Mouse (Mus musculus) stomach, embryonic 16.5 days (tissue): ENCODE data around the gene Slc5a10. TPM values are rescaled to one million over a fixed set of nuclear protein-coding genes. Genes with fewer than 3 reads are reported as not detected.
"Not testable (repeated sequence)": the region's sequence is repeated elsewhere in the genome, so short reads cannot be mapped to it uniquely, and the experiment has no call there.

Experiments
- ATAC-seq: fragments of 200-750 bp; cut with Nextera tagmentation; 2 replicates; pipeline ENCODE4 v1.8.0; 2017; ENCODE audit warnings: moderate number of reproducible peaks, moderate TSS enrichment; ENCODE audit not compliant: insufficient read depth, low FRiP score
- H3K27ac ChIP-seq: fragments of 300-500 bp; sonication (generic); 2 replicates; pipeline ENCODE4 v1.5.1; 2014; ENCODE audit warnings: low read length
- H3K27me3 ChIP-seq: fragments of 300-500 bp; sonication (generic); 2 replicates; pipeline ENCODE4 v1.6.1; 2014; ENCODE audit warnings: low read length, control low read depth, mixed read lengths; ENCODE audit not compliant: control insufficient read depth, insufficient read depth
- H3K36me3 ChIP-seq: fragments of 300-500 bp; sonication (generic); 2 replicates; pipeline ENCODE4 v1.6.1; 2014; ENCODE audit warnings: low read length; ENCODE audit not compliant: control insufficient read depth, insufficient read depth
- H3K4me1 ChIP-seq: fragments of 300-500 bp; sonication (generic); 2 replicates; pipeline ENCODE4 v1.6.1; 2014; ENCODE audit warnings: low read length, control low read depth, mixed read lengths; ENCODE audit not compliant: control insufficient read depth, insufficient read depth
- H3K4me2 ChIP-seq: fragments of 300-500 bp; sonication (generic); 2 replicates; pipeline ENCODE4 v1.6.1; 2014; ENCODE audit warnings: low read depth, low read length, mixed read lengths
- H3K4me3 ChIP-seq: fragments of 300-500 bp; sonication (generic); replicated peaks from 2 replicates; pipeline ENCODE4 v1.5.1; 2014; ENCODE audit warnings: mild to moderate bottlenecking, low read length
- H3K9ac ChIP-seq: fragments of 300-500 bp; sonication (generic); 2 replicates; pipeline ENCODE4 v1.6.1; 2014; ENCODE audit warnings: low read length
- H3K9me3 ChIP-seq: fragments of 300-500 bp; sonication (generic); replicated peaks from 2 replicates; pipeline ENCODE4 v1.6.1; 2016; ENCODE audit warnings: low read length, control low read depth; ENCODE audit not compliant: control insufficient read depth
- WGBS: fragments of 180-500 bp; shearing (Covaris S2); extraction: QIAGEN DNeasy Blood & Tissue Kit; methylation state at CpG from one replicate; pipeline ENCODE4 v1.1.7; 2014; 5-methylcytosine and 5-hydroxymethylcytosine counted together
- polyA plus RNA-seq: library from polyadenylated mRNA; unstranded; fragments of >200 nt; fragmentation: Nextera tagmentation; extraction: Ambion mirVana; gene quantifications from 2 replicates; pipeline ENCODE4 v1.2.1, GENCODE M21; 2015

The Slc5a10 gene
- polyA plus RNA-seq, 1 experiment from 2014 or later = not detected

DNA sequence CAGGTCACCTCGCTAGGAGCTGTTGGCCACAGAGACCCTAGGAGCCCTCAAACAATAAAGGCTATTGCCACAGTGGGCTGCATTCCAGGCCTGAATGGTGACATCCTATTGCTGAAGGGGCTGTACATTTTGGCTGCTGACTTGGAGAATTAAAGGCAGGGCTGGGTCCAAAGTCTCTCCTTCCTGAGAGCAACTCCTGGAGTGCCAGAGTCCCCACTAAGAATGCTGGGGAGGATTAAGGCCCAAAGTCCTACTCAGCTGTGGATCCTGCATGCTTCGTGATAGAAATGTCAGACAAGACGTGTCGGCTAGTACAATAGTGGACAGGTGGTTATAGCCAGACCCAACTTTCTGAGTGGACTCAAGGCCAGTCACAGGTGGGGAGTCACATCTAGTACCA lies 84.3 kb downstream of the Slc5a10 start:
- WGBS = 88% methylated on average over 3 of the region's 4 CpGs
- ATAC-seq, H3K9ac ChIP-seq, H3K4me3 ChIP-seq, H3K27ac ChIP-seq, H3K9me3 ChIP-seq, H3K4me2 ChIP-seq, H3K4me1 ChIP-seq, H3K36me3 ChIP-seq, H3K27me3 ChIP-seq: not testable (repeated sequence)

GRCm38 (mm10) chr11:61629621-61630020 lies 91.0 kb downstream of the Slc5a10 start:
- H3K27me3 ChIP-seq = no peaks in the 10 kb centered on the region
- WGBS = 59% methylated on average over 3 of the region's 3 CpGs
- no peak for ATAC-seq

DNA sequence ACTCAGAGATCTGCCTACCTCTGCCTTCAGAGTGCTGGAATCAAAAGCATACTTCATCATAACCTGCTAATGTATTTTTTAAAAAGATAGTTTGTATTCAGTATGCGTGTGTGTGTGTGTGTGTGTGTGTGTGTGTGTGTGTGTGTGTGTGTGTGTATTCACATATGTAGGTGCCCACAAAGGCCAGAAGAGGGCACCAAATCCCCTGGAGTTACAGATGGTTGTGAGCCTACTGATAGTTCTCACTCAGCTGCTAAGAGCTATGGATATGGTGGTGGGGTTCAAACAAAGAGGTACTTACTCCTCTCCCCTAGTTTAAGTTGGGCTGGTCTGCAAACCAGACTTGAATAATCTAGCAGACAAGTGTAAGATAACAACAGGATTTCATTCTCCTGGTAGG lies 94.1 kb downstream of the Slc5a10 start:
- Histone ChIP-seq H3K4me3 (no peak overlapping the region), H3K27ac (no peak overlapping the region), H3K9me3 (0 out of 2 replicates have a peak, but pooled peaks cover 6% of the 10 kb centered on the region), H3K27me3 (no peaks in the 10 kb centered on the region), H3K36me3 (no peaks in the 10 kb centered on the region), H3K4me2 (no peak overlapping the region), H3K9ac (no peak overlapping the region), H3K4me1 (no peaks in the 10 kb centered on the region)
- 84% methylated on average over 1 of the region's 1 CpGs for whole genome bisulfite sequencing
- no peak for ATAC-seq

More at GRCm38 (mm10) chr11:61629621-61630020, 91.0 kb downstream of the Slc5a10 start:
- Histone ChIP-seq H3K4me1 (no peaks in the 10 kb centered on the region), H3K27ac (no peak overlapping the region), H3K36me3 (no peaks in the 10 kb centered on the region), H3K4me2 (no peak overlapping the region), H3K9ac (no peak overlapping the region), H3K4me3 (no peak overlapping the region), H3K9me3 (0 out of 2 replicates have a peak, but pooled peaks cover 6% of the 10 kb centered on the region)

DNA sequence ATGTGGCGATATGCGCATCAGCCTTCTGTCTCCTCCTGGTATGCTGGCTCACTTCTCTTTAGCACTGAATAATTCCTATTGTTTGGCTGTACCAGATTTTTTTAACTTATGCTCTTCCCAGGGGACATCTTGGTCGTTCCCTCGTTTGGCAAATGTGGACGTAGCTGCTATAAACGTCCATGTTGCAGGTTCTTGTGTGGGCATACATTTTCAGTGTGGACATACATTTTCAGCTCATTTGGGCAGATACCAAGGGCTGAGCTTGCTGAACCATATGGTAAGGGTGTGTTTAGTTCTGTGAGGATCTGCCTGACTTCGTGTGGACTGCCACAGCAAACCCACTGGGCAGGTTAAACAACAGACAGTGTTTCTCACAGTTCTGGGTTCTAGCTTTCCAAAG lies 95.5 kb downstream of the Slc5a10 start:
- ATAC-seq = no peak
- no peak overlapping the region for H3K4me3 ChIP-seq
- no peak overlapping the region for H3K4me2 ChIP-seq
- no peaks in the 10 kb centered on the region for H3K27me3 ChIP-seq
- H3K36me3 ChIP-seq = no peaks in the 10 kb centered on the region
- no peaks in the 10 kb centered on the region for H3K4me1 ChIP-seq
- H3K9ac ChIP-seq = no peak overlapping the region
- 0 out of 2 replicates have a peak, but pooled peaks cover 6% of the 10 kb centered on the region for H3K9me3 ChIP-seq
- no peak overlapping the region for H3K27ac ChIP-seq
- 76% methylated on average over 7 of the region's 7 CpGs for WGBS

Other genes with a start within 250 kb of the Slc5a10 start
- gene Mfap4, start 235.4 kb downstream of the Slc5a10 start, polyA plus RNA-seq = 402 and 454 TPM in 2 replicates
- 41.0 and 48.8 TPM in 2 replicates for gene Mapk7, start 226.4 kb downstream of the Slc5a10 start, polyA plus RNA-seq
- gene B9d1, start 215.7 kb downstream of the Slc5a10 start, polyA plus RNA-seq = 21.9 and 24.3 TPM in 2 replicates
- gene Epn2, start 141.1 kb downstream of the Slc5a10 start, polyA plus RNA-seq = 20.7 and 20.9 TPM in 2 replicates
- gene Grap, start 67.6 kb downstream of the Slc5a10 start, polyA plus RNA-seq = 8.6 and 9.2 TPM in 2 replicates
- 6.1 and 6.6 TPM in 2 replicates for gene Fam83g, start 36.7 kb downstream of the Slc5a10 start, polyA plus RNA-seq
- 26.8 and 27.1 TPM in 2 replicates for gene Prpsap2, start 41.3 kb upstream of the Slc5a10 start, polyA plus RNA-seq
- 8.2 and 8.9 TPM in 2 replicates for gene Ulk2, start 134.2 kb upstream of the Slc5a10 start, polyA plus RNA-seq
- 12.2 and 14.1 TPM in 2 replicates for gene Akap10, start 209.4 kb upstream of the Slc5a10 start, polyA plus RNA-seq
- 7.6 and 7.7 TPM in 2 replicates for gene Specc1, start 235.9 kb upstream of the Slc5a10 start, polyA plus RNA-seq